Mouse (Mus musculus): ENCODE results near the gene Slfn4.
"Not testable (repeated sequence)": the region's sequence is repeated elsewhere in the genome, so short reads cannot be mapped to it uniquely, and the experiment has no call there.

Slfn4 gene

DNA sequence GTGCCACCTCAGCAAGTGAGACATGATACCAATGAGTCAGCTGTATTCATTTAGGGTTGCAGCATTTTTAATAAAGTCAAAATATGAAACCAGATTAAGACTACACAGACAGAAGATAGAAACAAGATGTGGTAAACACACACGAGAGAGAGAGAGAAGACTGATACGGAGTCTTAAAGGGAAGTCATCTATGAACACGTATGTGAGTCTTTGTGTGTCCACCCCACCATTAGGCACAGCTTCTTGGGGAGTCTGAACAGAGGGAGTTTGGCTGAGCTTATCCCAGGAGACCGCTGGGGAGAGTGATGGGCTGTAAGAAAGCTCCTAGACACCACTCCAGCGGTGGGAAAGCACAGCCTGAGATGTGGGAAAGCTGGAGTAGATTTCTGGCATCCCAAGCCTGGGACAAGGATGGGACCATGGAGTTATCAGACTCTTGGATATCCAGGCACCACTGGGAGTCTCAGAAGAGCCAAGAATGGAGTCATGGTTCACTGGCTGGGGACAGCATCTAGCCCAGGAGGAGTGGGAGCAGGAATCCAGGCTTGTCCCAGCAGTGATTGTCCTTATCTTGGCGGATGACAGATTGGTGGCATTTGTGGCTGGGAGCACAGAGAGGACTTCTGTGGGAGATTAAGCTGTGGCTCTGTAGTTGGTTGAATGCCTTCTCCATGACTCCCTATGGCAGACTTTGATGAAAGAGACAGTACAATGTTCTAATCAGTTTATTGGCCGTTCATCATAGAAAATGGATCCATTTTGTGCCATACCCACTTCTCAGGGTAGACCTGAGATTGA, 53.1 kb downstream of the Slfn4 start:
- Histone ChIP-seq H3K27me3 (ENCODE audit: control insufficient read depth, insufficient read depth, low read length, poor library complexity, severe bottlenecking) (no peaks in the 10 kb centered on the region), H3K36me3 (ENCODE audit: control insufficient read depth, insufficient read depth, low read length, poor library complexity, severe bottlenecking) (peaks cover 8% of the 10 kb centered on the region)
- DNase-seq (ENCODE audit: low read depth, low spot score) = no peak

DNA sequence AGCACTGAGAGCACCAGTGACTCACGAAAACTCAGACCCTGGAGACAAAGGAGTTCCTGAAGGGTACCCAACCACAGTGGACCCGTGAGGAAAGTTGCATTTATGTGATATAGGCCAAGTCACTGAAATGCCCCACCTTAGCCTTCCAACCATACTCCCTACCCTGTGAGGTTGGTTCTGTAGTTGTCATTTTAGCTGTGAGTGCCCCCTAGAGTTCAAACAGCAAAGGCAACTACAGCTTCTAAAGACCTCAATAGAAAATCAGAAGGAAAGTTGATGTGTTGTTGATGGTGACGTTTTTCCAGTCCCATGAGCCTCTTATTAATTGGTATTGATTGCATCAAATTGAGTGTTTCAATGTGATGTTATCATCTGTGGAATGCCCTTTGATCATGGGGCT, 56.0 kb downstream of the Slfn4 start:
- DNase-seq (ENCODE audit: low read depth, low spot score) = peak; percentile 68
- Histone ChIP-seq H3K27me3 (ENCODE audit: control insufficient read depth, insufficient read depth, low read length, poor library complexity, severe bottlenecking) (no peaks in the 10 kb centered on the region), H3K36me3 (ENCODE audit: control insufficient read depth, insufficient read depth, low read length, poor library complexity, severe bottlenecking) (peaks cover 8% of the 10 kb centered on the region)

DNA sequence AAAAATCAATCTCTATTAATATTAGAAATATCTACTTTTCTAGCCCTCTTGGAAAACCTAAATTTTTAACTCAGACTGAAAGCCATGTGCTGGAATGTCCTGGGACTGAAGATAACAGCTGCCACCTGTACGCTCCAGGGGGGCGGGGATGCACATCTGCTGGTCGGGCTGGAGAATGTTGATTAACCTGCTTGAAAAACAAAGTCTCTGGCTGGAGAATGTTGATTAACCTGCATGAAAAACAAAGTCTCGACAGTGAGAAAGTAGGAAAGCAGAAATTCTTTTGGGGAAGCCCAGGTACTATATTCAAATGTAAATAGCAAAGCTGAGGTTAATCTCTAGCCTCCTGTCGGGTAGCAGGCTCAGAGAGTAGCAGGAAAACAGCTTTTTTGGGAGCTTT, 58.6 kb downstream of the Slfn4 start:
- DNase-seq (ENCODE audit: low read depth, low spot score); H3K36me3 ChIP-seq (ENCODE audit: control insufficient read depth, insufficient read depth, low read length, poor library complexity, severe bottlenecking): not testable (repeated sequence)

DNA sequence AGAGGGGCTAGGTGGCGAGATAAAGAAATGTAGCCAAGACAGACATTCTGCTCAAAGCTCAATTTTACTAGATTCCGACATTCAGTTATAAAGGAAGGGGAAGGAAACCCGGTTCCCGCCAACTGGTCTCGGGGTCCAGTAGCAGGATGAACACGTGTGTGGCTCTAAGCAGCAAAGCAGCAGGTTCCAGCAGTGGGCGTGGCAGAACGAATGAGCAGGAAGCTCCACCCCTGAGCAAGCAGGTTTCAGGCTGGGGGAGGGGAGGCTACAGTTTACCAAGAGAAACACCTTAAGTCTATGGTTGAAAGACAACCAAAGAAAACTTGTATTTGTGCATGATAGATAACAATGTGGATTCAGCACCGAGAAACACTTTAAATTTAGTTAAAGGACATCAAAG, 62.4 kb downstream of the Slfn4 start:
- not testable (repeated sequence) for H3K36me3 ChIP-seq (ENCODE audit: control insufficient read depth, insufficient read depth, low read length, poor library complexity, severe bottlenecking); H3K27me3 ChIP-seq (ENCODE audit: control insufficient read depth, insufficient read depth, low read length, poor library complexity, severe bottlenecking); DNase-seq (ENCODE audit: low read depth, low spot score)

More for the DNA sequence above, 58.6 kb downstream of the Slfn4 start:
- H3K27me3 ChIP-seq (ENCODE audit: control insufficient read depth, insufficient read depth, low read length, poor library complexity, severe bottlenecking) = not testable (repeated sequence)

DNA sequence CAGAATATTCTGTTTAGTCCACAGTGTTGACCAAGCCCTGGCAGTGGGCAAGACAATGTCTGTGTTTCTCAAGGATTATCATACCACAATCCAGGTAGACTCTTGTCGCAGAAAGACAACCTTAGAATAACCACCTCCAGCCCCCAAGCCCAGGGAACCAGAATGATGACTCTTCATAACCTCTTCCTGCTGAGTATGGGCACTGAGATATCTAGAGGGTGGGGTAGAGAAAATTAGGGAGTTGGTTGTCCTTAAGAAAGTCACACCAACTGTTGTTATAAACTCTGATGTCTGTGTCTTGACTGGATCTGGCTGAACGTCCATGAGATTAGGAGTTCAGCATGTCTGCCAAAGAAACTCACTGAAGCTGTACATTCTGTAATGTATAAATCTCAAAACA, 63.4 kb downstream of the Slfn4 start:
- H3K36me3 ChIP-seq (ENCODE audit: control insufficient read depth, insufficient read depth, low read length, poor library complexity, severe bottlenecking) = no peaks in the 10 kb centered on the region
- no peak for DNase-seq (ENCODE audit: low read depth, low spot score)

DNA sequence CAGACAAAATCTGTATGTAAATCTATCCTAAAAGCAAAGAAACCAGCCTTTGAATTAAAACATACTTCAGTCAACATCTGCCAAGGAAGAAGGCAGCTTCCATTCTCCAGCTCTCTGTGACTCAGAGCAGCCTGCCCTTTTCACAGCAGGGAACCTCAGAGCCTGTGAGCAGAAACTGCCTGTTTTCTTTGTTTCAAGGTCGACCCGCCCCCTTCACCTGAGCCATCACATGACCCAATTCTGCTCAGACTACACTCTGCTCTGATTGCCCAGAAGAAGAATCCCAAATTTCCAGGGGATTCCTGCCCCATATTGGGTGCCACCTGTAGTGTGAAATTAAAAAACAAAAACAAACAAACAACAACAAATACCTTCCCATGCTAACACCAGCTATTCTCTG, 64.8 kb downstream of the Slfn4 start:
- DNase-seq (ENCODE audit: low read depth, low spot score) = no peak
- no peaks in the 10 kb centered on the region for H3K36me3 ChIP-seq (ENCODE audit: control insufficient read depth, insufficient read depth, low read length, poor library complexity, severe bottlenecking)
- H3K27me3 ChIP-seq (ENCODE audit: control insufficient read depth, insufficient read depth, low read length, poor library complexity, severe bottlenecking) = no peaks in the 10 kb centered on the region

More for the DNA sequence above, 63.4 kb downstream of the Slfn4 start:
- H3K27me3 ChIP-seq (ENCODE audit: control insufficient read depth, insufficient read depth, low read length, poor library complexity, severe bottlenecking) = no peaks in the 10 kb centered on the region
